15 mouse cellular contexts compared by ENCODE assay signal in the genomic region with DNA sequence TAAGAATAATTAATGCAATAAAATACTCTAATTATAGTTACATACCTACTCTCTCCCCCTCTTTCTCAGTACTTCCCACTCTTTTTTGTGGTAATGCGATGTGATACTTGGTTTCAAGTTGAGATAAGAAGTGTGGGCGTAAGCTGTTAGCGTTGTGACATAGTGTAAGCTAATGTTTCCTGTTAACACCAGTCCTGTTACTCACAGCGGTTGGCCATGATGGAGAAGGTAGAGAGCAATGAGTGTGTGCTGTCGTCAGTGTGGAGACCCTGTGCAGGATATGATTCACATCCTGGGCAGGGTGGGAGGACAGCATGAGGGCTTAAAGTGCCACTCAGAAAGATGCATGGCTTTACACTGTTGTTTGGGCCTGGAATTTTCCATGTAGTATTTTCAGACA.
DNase-seq lines count a peak whose midpoint lies in the region; ATAC-seq and TF ChIP-seq lines count a peak whose summit lies in the region.
"Had no signal": no experiment of that assay in that cellular context is flagged by ENCODE, and none has a peak within 500 bp of the region (broad histone marks: within the 10 kb centered on the region; RNA-seq: fewer than 3 reads in every experiment).

No protein-coding gene starts in this region.

- DNase-seq in embryo, embryonic 10 days (ENCODE audit: low spot score) = peak; percentile 10
- DNase-seq in embryo, embryonic 11 days = no peak
- no peak for DNase-seq in liver, embryonic 13.5 days
- DNase-seq in liver, postnatal 0 days = no peak
- DNase-seq in natural killer cell, adult 2 months (ENCODE audit: low spot score in 2 of 2) = peak; percentile 74 to 87
- DNase-seq in cerebellum, adult 11-12 months = no peak
- DNase-seq in left cerebral cortex, adult 18-20 months (ENCODE audit: low spot score in 2 of 2) = no peak
- DNase-seq: gastrocnemius, postnatal 25 days; lung, postnatal 14 days had no signal

- no peaks in the 10 kb centered on the region for H3K27me3 ChIP-seq in liver, embryonic 13.5 days
- no peaks in the 10 kb centered on the region for H3K27me3 ChIP-seq in liver, postnatal 0 days (ENCODE audit: insufficient read depth, low read length)
- H3K27me3 ChIP-seq: embryonic facial prominence, embryonic 15.5 days; heart, embryonic 15.5 days; limb, embryonic 15.5 days; midbrain, embryonic 13.5 days had no signal

- no peak overlapping the region for H3K4me3 ChIP-seq in liver, embryonic 13.5 days (replicated peaks)
- H3K4me3 ChIP-seq in liver, postnatal 0 days (ENCODE audit: low read depth, low read length) = no peak overlapping the region
- H3K4me3 ChIP-seq: embryonic facial prominence, embryonic 15.5 days; heart, embryonic 15.5 days; limb, embryonic 15.5 days; midbrain, embryonic 13.5 days had no signal

- no peak overlapping the region for H3K27ac ChIP-seq in liver, embryonic 13.5 days
- no peak overlapping the region for H3K27ac ChIP-seq in liver, postnatal 0 days (ENCODE audit: low read depth)
- H3K27ac ChIP-seq: embryonic facial prominence, embryonic 15.5 days; heart, embryonic 15.5 days; hindbrain, embryonic 14.5 days; limb, embryonic 15.5 days; midbrain, embryonic 13.5 days had no signal

- no peak for TF ChIP-seq EP300 in liver, postnatal 0 days (IDR thresholded peaks at IDR 0.05; ENCODE audit: low read depth)

- no peaks in the 10 kb centered on the region for H3K4me1 ChIP-seq in liver, embryonic 13.5 days (replicated peaks)
- no peaks in the 10 kb centered on the region for H3K4me1 ChIP-seq in liver, postnatal 0 days (ENCODE audit: insufficient read depth)
- H3K4me1 ChIP-seq: embryonic facial prominence, embryonic 15.5 days; heart, embryonic 15.5 days; limb, embryonic 15.5 days; midbrain, embryonic 13.5 days had no signal

- 15% methylated on average over 5 of the region's 5 CpGs for WGBS in liver, embryonic 13.5 days (ENCODE audit: insufficient replicate concordance)
- 23% methylated on average over 5 of the region's 5 CpGs for WGBS in liver, postnatal 0 days (ENCODE audit: insufficient replicate concordance)

- no peak overlapping the region for H3K9ac ChIP-seq in liver, embryonic 13.5 days
- H3K9ac ChIP-seq in liver, postnatal 0 days (replicated peaks) = no peak overlapping the region
- H3K9ac ChIP-seq: embryonic facial prominence, embryonic 15.5 days; heart, embryonic 15.5 days; hindbrain, embryonic 14.5 days; limb, embryonic 15.5 days; midbrain, embryonic 13.5 days had no signal

- peak; percentile 47; the same call in 1 of the 2 replicates for ATAC-seq in liver, embryonic 13.5 days (ENCODE audit: low read depth)
- ATAC-seq in liver, postnatal 0 days = no peak
- ATAC-seq in hematopoietic stem cell, adult 5-6 weeks (replicated peaks in 1 of 2; ENCODE audit: insufficient read depth in 1 of 2, low FRiP score in 2 of 2, low TSS enrichment in 1 of 2, low read depth in 1 of 2, poor library complexity in 2 of 2, severe bottlenecking in 2 of 2) = peak; percentile 85 to 87
- ATAC-seq: midbrain, embryonic 13.5 days had no signal

- no peaks in the 10 kb centered on the region for H3K9me3 ChIP-seq in liver, embryonic 13.5 days (replicated peaks)
- H3K9me3 ChIP-seq in liver, postnatal 0 days (ENCODE audit: low read length) = no peaks in the 10 kb centered on the region
- H3K9me3 ChIP-seq: embryonic facial prominence, embryonic 15.5 days; heart, embryonic 15.5 days; limb, embryonic 15.5 days; midbrain, embryonic 13.5 days had no signal

- no peak overlapping the region for H3K4me2 ChIP-seq in liver, embryonic 13.5 days
- H3K4me2 ChIP-seq in liver, postnatal 0 days (ENCODE audit: low read depth, low read length) = no peak overlapping the region
- H3K4me2 ChIP-seq: embryonic facial prominence, embryonic 15.5 days; heart, embryonic 15.5 days; hindbrain, embryonic 14.5 days; limb, embryonic 15.5 days; midbrain, embryonic 13.5 days had no signal

- no peaks in the 10 kb centered on the region for H3K36me3 ChIP-seq in liver, embryonic 13.5 days
- no peaks in the 10 kb centered on the region for H3K36me3 ChIP-seq in liver, postnatal 0 days (replicated peaks; ENCODE audit: insufficient read depth, low read length)
- H3K36me3 ChIP-seq: embryonic facial prominence, embryonic 15.5 days; heart, embryonic 15.5 days; limb, embryonic 15.5 days; midbrain, embryonic 13.5 days had no signal

- no peak for TF ChIP-seq CTCF in liver, postnatal 0 days (IDR thresholded peaks at IDR 0.05; ENCODE audit: low read depth)

Comparison
In these comparisons a context has a peak if more than half of its experiments do, and no peak if none do; other contexts are left out.
1. DNase-seq: peak in embryo, embryonic 10 days (single experiment) and natural killer cell, adult 2 months (2 of 2); none in embryo, embryonic 11 days (single experiment), liver, embryonic 13.5 days (single experiment), liver, postnatal 0 days (single experiment), cerebellum, adult 11-12 months (single experiment) and left cerebral cortex, adult 18-20 months (0 of 2).